Mouse (Mus musculus): ENCODE results near the gene Slc23a2.

Gene Slc23a2

DNA sequence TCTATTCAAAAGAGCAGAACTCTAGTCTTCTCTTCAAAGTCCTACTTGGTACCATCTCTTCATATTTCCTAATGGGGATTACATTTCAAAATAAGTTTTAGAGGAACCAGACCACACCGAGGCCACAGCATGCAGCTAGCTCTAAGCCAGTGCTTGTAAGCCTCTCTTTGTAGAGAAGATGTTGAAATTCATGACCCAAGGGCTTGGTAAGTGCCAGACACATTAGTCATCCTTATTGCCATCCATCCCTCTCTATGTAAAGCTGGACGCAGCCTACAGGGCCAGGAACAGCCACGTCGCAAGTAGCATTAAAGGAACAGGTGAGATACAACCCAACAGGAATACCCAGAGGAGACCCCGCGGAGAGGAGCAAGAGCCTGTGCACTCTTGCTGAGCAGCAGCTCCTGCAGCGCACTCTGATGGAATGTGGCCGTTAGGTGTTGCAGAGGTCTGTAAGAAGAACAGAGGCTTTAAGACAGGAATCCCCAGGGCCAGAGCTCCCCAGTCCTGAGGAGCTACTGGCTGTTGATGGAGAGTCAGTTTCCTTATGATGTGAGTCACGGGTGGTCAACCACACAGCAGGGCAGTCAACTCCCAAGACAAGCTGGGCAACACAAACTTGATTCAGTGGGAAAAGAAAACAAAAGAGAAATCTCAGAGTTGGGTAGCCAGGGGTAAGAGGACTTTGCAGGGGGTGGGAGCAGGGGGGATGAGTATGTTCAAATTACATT is 45.8 kb downstream of the Slc23a2 start:
- DNase-seq (ENCODE audit: low spot score in 2 of 2): no peak

DNA sequence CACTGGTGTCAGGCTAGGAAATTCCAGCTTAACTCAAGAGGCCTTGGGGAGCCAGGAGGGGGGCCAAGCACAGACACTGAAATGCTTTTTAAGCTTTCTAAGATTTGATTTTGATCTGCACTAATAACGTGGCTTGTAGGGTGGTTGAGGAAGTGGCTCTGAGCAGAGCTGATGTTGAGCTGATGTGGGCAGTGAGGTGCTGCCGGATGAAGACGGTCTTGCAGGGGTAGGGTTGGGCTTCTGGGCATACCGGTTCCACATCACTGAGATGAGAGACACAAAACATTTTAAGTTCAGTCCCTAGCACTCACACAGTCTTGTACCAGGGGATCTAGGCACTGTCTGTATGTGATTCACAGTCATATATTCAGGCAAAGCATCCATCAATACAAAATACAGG is 46.5 kb downstream of the Slc23a2 start:
- DNase-seq (ENCODE audit: low spot score in 2 of 2): no peak

DNA sequence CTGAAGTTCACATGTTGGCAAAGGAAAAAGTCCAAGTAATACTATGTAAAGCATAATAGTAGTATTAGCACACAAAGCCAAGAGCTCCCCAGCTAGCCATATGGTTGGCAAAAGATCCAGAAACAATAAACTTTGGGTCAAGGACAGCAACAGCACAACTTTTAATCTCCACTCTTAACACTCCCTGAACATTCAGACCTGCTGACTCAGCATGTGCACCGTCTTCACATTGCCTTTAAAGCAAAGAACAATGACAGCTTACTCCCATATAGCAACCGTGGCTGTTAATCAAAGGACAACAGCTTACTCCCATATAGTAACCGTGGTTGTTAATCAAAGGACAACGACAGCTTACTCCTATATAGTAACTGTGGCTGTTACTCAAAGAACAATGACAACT is 48.3 kb downstream of the Slc23a2 start:
- no peak for DNase-seq (ENCODE audit: low spot score in 2 of 2)

DNA sequence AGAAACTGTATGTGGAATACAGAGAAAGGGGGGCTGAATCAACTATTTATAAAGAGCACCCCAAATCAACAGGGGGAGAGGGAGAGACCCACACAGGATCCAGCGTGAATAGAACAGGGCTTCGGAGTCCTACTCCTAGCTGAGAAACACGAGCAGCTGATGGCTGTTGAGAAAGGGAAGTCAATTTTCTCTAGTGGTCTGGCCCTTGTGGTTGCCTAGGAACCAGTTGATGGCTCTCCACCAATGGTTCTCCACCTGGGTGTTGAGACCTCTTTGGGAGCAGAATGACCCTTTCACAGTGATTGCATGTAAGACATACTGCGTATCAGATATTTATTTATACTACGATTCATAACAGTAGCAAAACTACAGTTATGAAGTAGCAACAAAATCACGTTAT is 49.1 kb downstream of the Slc23a2 start:
- no peak for DNase-seq (ENCODE audit: low spot score in 2 of 2)

DNA sequence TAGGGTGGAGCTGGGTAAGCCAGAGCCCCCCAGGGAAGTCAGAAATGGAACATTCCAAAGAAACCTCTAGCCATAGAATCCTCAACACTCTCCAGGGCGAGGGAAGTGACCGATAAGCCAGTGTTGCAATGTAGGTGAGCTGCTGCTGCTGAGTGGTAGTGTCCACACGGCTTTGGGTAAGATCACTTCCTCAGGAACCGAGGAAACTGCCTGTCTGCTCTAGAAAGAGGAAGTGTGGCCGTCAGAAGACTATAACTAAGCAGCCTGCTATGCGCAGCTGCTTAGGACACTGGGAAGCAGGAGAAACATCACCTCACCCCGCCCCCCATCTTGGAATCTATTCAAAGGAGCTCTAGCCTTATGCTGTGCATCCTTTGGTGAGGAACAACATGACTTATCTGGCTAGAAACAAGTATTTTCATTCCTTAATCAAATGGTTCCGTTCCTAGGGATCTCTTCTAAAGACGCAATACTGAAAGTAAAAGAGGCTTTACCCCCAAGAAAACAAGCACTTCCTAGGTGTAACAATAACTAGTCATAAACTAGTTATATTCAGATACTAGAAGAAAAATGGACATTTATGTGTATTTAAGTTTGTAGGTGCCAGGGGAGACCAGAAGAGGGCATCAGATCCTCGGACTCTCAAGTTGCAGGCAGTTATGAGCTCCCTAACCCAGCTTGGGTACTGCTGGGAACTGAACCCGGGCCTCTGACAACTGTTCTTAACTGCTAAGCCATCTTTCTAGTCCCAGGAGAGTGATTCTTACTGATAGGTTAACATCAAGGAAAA is 50.3 kb downstream of the Slc23a2 start:
- DNase-seq (ENCODE audit: low spot score in 2 of 2): no peak

DNA sequence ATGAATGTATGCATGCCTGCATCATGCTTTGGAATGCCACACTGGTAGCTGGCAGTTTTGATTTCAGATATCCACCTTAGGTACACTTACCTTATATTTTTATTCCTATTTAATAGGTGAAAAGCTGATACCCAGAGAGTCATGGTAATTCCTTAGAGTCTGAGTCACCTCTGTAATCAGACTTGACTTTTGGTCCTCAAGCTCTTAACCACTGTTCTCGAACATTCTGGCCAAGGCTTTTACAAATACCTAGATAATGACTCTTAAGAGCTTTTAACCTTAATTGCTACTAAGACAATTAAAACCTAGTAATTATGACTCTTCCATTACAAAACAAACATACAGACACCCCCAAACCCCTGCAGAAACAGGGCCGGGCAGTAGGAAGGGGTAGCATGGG is 51.2 kb downstream of the Slc23a2 start:
- DNase-seq (ENCODE audit: low spot score in 2 of 2): no peak

DNA sequence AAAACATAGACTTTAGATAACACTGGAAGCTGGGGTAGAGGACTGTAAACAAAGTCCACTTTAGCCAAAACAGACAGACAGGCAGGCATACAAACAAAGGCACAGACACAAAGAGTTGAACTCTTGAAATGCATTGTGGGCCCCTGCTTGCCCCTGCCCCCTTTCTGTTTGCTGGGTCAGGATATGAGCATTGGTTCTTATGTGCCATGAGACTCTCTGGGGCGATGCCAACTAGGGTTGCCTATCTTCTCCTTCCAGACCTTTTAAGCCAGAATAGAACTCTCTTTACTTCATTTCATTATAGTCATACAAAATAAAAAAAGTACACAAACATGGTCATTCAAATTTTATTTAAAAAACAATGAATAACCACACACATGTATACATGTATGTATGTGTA is 51.6 kb downstream of the Slc23a2 start:
- DNase-seq (ENCODE audit: low spot score in 2 of 2): no peak

DNA sequence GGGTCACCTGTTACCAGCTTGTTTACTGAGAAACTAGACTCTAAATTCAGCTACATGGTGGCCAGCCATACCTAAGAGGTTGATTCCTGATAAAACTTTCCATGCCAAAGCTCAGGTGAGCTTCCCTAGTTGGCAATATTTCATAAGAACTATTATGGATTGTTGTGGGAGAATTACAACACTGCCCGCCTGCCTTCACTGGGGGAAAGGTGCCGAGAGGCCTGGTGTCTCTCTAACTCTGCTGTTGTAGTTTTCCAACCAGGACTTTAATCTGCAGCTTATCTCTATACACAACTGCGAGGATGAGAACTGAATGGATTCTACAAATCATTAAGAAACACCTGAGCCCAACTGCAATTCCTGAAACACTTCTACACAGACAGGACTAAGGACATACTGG is 52.2 kb downstream of the Slc23a2 start:
- no peak for DNase-seq (ENCODE audit: low spot score in 2 of 2)

DNA sequence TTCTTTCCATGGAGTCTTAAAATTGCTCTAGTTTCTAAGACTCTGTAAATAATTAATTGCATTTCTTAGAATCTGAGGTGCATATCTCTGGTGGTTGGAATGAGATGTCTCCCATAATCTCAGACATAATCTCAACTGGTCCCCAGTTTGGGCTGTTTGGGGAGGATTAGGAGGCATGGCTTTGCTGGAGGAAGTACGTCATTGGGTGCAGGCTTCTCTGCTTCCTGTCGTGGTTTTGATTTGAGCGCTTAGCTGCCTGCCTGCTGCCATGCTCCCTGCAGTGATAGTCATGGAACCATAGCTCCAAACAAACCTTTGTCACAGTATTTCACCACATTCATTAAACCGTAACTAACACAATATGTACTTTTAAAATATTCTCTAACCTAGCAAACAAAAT is 53.2 kb downstream of the Slc23a2 start:
- no peak for DNase-seq (ENCODE audit: low spot score in 2 of 2)

DNA sequence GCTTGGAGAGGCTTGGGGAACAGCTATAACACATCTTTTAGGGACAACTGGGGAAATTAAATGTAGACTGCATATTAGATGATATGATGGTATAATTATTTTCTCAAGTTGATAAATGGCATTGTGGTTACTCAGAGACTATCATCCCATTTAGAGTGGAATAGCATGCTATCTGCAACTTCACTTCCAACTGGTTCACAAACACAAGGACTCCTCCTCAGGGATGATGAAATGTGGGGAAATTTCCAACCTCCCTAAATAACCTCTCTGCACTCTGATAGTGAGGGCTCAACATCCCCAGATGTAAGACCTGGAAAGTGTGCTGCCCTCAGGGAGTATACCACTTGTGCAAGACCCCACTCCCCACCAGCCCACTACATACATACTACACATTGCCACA is 60.1 kb downstream of the Slc23a2 start:
- no peak for DNase-seq (ENCODE audit: low spot score in 2 of 2)

DNA sequence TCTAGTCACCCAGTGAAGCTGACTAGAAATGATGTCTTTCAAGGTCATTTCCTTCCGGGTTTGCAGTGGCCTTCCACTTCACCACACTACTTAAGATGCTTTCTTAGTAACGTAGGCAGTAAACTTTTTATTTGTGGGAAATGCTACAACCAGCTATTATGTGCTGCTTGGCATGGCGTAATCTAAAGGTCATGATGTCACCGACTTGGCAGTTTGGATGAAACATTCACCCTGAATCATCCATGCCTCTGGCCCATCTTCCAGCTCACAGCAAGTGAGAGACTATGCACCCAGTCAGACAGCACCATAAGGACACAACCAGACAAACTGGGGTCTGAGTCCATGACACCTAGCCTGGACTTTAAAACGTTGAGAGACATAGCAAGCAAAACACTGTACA is 60.5 kb downstream of the Slc23a2 start:
- DNase-seq (ENCODE audit: low spot score in 2 of 2): no peak

DNA sequence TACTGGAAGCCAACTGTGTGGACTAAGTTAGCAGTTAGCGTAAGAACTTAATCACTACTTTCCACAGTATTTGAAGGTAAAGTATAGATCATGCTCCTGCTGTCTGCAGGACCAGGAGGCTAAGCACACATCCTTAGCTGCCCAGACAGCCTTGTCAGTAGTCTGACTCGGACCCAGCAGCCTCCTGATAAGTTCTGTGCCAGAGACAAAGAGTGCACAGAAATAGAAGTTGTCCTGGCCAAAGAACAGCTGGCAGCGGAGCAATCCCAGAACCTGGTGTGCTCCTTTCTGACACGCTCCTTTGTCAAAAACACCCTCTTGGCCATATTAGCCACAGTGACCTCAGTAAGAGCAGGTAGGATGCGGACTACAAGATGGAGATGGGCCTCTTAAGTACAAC is 65.8 kb downstream of the Slc23a2 start:
- no peak for DNase-seq (ENCODE audit: low spot score in 2 of 2)

DNA sequence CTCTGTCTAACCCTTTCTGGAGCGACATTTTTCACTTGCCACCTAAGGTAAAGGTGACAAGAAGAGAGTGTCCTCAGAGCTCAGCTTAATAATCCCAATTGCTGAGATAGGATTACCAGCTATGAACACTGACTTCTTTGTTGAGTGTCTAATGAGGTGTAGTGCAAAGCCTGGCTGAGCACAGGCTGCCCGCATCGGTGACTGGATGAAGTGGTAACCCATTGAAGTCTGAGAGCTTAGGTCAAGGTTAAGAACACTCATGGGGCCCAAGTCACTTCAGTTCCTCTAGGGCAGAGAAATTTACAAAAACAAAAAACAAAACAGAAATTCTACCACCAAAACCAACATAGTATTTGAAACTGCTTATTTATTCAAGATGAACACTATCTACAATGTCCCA is 71.9 kb downstream of the Slc23a2 start:
- no peak for DNase-seq (ENCODE audit: low spot score in 2 of 2)

DNA sequence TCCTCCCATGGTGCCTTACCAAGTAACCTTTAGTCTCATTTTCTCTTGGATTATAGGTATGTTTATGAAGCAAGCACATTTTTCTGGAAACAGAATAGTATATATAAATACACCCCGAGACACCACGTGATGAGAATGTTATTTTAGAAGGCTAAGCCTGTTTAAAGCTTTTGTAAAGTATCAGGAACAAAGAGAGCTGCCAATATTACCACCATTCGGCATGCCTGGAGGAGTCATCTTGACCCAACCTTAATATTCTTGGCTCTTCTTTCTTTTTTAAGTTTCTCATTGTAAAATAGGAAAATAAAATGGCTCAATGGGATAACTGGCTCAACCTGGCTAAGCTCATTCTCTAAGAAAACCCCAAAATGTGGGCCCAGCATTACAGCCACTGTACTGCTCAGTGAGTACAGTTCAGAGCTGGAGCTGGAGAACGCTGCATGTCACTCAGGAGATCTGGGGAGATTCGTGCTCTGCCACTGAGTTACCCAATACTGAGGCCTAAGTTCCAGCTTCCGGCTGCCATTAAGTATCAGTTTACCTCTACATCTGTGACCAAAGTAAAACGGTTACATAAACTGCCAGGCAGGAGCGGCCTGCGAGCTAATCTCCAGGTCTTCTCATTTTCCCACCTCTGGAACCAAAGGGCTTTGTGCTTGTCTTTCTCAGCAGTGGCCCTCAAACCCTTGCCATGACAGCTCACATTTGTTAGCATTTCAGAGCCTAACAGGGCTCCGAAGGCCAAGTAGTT is 74.7 kb downstream of the Slc23a2 start:
- no peak for DNase-seq (ENCODE audit: low spot score in 2 of 2)

DNA sequence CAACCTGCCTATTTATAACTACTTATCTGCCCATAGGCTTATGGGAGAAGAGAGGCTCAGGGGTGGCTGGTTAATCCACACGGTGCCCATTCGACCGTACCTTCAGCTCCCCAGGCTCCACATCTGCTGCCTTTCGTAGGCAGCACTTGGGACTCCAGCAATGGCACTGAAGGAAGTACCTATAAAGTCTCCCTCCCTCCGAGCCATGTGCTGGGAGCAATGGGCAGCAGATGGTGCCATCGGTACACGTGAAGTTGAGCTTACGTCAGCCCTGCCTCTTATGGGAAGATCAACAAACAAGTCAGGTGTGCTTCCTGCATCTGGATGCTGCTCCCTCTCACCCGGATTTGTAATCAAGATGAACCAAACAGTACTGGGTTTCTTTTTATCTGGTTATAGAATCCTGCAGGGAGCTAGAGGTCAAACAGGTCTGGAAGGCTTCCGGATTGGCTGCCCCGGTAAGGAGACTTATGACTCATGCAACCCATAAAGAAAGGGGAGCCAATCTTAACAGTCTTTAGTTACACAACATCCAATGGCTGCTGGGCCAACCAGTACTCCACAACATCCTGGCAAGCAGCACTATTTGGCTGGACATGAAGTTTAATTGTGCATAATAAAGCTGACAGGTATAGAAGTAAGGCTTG is 80.6 kb downstream of the Slc23a2 start:
- no peak for DNase-seq (ENCODE audit: low spot score in 2 of 2)

DNA sequence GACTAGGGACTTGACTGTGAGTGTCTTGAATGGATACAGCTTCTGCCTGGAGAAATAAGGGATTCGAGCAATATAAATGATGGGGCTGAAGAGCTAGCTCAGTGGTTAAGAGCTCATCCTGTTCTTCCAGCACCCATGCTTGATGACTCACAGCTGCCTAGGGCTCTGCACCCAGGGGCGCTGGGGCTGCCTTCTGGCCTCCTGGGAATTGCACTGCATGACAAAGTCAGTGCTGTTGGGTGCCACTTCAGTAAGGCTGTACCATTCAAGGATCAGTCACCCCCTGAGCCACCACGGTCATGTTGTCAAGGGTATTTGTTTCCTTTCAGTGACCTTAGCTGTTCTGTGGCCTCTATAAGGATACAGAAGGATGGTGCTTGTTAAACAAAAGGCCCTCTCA is 81.1 kb downstream of the Slc23a2 start:
- DNase-seq (ENCODE audit: low spot score in 2 of 2): no peak

DNA sequence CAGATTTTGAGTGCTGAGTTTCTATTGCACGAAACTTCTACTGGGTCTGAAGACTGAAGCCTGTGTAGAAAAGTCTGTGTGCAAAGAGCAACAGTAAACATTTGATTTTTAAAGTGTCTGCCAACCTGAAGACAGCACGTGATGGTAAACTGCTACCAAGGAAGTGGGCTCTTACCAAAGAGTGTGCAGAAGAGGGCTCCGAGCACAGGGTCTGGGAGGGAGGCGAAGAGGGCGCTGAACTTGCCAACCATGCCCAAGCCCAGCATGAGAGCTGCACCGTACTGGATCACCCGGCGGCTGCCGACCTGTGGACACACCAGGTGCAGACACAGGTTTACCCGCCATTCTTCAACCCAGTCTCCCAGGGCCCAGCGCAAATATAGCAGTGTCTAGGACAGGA is 83.0 kb downstream of the Slc23a2 start:
- DNase-seq (ENCODE audit: low spot score in 2 of 2): no peak

DNA sequence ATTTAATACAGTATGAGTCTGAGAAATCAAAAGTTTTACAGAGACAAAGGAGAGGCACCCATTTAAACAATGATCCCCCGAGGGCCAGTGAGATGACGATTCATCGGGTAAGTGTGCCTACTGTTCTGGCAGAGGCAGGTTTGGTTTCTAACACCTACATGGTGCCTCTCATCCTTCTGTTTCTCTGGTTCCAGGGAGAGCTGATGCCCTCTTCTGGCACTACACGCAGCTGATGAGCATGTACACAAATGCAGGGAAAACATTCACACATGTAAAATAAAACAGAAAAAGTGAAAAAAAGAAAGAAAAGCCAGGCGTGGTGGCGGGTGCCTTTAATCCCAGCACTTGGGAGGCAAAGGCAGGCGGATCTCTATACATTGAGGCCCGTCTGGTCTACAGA is 85.0 kb downstream of the Slc23a2 start:
- no peak for DNase-seq (ENCODE audit: low spot score in 2 of 2)

DNA sequence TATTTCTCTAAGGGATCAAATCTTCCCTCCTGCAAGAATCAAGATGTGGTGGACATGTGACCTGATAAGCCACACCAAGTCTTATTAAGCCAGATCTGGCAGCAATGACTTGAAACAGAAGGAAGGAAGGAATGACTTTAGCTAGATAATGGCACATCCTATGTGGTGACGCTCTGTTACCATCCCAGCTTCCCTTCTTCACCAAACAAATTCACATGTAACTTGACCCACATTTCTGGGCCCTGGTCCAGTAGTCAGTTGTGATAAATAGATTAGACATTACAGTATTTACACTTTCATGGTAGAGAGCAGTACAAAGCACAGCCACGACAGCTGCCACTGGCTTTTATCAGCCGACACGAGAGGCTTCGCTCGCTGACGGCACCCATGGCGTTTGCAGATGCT is 89.6 kb downstream of the Slc23a2 start:
- DNase-seq (ENCODE audit: low spot score in 2 of 2): no peak

DNA sequence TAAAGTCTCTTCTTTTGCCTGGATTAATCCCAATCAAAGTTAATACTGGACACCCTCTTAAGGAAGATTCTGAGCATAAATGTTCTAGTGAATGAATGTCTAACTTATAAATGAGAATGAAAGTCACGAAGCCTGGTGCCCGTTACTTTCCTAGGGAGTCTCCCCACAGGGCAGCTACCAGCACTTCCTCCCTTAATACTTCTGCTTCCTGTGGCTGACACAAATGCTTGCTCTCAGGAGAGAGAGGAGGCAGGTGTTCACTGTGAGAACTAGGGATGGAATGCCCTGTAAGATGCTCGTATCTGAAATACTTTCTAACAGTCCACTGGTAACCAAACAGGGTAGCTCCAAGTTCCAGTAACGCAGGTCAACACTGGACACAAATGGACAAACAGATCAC is 91.1 kb downstream of the Slc23a2 start:
- no peak for DNase-seq (ENCODE audit: low spot score in 2 of 2)

DNA sequence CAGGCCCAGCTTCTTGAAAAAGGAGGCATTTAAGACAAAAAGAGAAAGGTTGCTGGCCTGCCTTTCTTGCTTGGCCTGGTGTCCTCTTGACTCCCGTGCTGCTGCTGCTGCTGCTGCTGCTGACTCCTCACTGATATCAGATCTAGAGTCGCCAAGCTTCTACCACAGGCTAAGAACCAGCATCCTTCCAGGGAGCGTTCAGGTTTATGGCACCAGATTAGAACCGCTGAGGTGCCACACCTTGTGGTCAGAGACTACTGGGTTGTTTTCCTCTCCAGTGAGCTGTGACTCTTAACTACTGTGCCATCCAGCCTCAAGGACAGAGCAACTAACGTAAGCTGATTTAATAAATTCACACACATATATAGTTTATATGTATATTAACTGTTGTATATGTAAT is 93.1 kb downstream of the Slc23a2 start:
- no peak for DNase-seq (ENCODE audit: low spot score in 2 of 2)

DNA sequence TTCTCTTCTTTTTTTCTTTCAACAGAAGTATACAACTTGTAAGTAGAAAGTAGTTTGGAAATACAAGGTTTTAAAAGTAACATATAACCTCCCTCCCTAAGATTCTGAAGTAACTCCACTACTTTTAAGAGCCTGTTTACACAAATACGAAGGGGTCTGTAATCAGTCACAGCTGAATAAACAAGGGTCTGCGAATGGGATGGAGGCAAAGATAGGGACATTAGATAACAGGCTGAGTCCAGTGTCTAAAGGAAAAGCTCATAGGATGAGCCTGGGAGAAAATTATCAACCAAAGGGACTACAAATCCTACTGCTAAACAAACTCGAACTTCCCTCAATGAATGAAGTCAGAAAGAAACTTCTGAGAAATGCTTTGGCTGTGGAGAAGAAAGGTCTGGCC is 95.0 kb downstream of the Slc23a2 start:
- DNase-seq (ENCODE audit: low spot score in 2 of 2): no peak

Measured in frontal cortex, postnatal 14 days (tissue).